Mouse (Mus musculus) ZHBTc4 (cell line): ENCODE measurements at regions not wholly inside any gene's neighbourhood (a gene's known extent, or its start where the extent isn't known, plus 50 kb on each side); places are given as distances from the start of the nearest gene placed in this dataset.

Experiments
- DNase-seq: peaks from one replicate; pipeline ENCODE4 v3.0.0-alpha.2; 2011; ENCODE audit warnings: low read depth, low spot score

DNA sequence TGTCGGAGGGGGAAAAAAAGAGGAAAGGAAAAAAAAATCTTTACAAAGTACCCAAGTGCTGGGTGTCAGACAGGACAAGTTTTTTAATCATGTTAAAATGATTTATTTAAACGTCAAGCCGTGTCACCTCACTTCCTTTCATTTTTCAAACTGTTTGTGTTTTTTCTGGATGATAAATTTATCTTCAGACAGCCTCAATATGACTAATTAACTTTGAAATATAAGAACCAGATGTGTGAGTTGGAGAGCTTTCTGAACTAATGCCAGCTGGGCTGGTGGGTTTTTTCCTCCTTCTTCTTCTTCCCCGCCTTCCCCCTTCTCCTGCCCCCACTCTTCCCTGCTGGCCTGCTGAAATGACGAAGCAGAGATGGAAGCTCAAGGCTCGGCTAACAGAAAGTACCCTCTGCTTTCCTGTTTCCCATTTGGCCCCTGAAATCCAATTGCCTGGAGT is 171.7 kb upstream of the Zfp703 start:
- no peak for DNase-seq

DNA sequence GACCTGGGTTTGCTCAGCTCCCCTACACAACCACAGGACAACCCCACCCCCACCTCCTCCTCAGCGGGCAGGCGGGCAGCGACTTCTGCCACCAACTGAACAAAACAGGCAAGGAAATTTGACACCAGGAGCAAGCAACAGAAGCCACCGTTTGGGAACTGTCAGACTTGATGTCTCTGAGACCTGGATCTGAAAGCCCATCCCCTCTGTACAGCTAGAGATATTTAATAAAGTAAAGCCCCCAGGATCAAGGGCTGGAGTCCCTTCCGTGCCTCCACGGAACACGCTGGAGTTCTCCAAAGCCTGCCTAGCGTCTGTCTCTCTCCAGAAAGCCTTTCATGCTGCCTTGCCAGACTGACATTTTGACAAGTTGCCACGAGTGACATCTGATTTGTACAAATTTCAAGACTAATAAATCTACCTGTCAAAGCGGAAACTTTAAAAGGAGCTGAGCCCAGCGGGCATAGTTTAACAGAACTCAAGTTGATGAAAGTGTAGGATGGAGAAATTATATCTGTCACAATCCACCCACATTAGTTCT is 168.9 kb upstream of the Zfp703 start:
- DNase-seq, result no peak

DNA sequence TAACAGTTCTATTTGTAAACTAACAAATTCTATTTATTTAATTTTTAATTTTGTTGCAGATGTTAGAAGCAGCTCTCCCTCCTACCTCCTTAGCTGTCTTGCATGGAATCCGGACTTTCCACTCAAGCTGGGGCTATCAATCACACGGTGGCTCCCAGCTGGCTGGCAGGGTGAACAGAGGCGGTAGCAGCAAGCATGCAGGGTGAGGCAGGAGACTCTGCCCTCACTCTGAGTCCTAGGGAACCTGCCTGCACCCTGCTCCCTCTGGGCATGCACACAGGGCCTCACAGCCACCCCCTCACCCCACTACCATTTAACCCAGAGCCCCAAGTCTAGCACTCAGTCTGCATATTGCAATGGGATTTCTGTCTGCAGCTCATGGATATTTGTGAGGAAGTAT is 168.4 kb upstream of the Zfp703 start:
- no peak for DNase-seq

DNA sequence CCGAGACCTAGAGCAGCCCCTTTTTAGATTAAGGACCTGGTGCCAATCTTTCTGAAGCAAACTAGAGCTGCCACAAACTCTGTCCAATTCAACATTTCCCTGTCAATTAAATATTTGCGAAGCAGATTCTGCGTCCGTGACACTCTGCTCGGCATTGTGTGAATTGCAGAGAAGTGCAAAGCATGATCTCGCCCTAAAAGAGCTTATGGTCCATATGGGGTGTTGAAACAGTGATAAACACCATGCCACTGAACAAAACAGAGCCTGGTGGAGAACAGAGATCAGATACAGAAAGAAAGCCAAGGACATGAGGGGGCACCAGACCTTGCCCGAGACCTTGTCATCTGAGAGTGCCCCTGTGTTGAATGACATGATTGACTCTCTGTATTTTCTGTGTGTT is 167.2 kb upstream of the Zfp703 start:
- DNase-seq, result no peak

DNA sequence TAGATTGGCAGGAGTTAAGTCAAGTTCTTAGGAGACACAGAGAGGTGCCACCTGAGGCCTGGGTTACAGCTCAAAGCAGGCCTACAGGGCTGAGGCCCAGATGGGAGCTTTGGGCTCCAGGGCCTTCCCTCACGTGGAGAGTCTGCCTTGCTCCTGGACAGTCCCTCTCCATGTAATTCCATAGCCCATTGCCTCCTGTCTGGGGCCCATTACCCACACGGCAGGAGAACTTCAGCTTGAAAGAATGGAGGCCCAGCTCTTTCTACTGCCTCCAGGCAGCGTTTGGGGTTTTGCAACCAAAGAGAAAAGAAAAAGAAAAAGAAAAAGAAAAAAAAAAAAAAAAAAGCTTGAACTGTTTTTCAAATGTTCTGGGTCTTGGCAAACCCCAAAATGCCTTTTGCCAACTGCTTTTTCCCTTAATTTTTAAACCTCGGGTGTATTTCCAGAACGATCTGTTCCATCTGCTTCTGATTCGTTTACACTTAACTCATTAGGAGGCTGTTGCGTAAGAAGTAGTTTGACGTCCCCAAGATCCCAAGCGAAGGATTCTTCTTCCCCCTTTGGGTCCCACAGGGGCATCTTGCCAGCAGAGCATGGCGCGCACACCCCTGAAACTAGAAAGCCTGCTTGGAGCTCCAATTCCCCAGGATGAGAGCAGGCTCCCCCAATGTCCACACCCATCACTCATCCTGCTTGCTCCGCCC is 165.4 kb upstream of the Zfp703 start:
- no peak for DNase-seq

DNA sequence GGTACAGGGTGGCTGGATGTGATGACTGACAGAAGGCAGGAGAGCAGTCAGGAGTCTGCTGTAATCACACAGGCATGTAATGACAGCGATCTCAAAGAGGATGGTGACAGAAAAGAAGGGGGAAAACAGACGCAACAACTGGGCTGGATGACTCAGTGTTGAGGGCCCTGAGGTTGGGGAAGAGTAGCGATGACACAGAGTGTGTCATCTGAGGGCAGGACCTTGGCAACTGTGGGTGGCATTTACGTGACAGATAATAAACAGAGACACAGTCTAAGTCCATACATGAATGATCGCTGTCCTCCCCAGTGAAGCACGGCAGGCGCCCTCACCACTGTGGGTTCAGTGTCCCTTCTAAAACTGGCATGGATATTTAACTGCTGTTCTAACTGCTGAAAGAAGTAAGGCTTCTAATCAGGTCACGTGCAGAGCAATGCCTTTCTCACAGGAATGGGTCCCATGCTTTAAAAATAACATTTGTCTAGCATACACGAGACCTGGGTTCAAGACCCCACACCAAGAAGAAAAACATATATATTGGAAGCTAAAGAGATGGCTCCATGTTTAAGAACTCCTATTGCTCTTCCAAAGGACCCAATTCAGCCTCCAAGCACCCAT is 163.8 kb upstream of the Zfp703 start:
- no peak for DNase-seq

DNA sequence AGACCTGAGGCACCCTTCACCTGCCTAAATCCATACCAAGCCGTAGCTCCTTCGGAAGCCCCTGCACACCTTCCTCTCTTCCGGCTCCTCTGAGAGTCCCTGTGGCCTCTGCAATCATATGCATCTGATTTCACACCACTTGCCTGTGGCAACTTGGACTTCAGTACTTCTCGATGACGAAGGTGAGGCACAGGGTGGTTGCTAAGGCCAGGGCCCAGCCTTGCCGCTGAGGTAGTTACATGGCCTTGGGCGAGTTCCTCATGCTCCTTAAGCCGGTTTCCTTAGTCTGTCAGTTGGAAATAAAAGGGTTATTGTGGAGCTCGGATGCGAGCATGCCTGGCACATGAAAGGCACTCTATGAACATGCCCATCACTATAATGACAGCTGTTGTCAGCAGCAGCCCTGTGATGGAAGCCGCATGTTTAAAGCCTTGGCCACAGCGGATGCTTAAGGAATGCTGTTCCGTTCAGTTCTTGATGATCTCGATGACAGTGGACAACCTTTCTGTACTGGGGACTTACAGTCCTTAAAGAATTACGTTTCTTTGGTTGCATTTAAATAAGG is 162.0 kb upstream of the Zfp703 start:
- no peak for DNase-seq

DNA sequence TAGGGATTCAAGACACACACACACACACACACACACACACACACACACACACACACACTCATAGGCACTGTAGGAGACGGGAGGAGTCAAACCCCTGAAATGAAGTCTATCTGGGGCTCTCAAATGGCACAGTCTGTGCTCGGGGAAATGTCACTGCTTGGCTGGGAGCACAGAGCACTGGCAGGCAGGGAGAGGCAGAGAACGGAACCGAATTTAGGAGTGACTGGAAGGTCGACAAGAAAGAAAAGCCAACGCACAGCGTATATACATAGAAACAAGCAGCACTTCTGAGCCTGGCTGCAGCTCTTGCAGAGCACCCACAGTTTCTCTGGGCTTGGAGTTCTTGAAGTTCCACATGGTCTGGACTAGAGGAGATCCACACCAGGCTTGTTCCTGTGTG is 160.1 kb upstream of the Zfp703 start:
- no peak for DNase-seq

DNA sequence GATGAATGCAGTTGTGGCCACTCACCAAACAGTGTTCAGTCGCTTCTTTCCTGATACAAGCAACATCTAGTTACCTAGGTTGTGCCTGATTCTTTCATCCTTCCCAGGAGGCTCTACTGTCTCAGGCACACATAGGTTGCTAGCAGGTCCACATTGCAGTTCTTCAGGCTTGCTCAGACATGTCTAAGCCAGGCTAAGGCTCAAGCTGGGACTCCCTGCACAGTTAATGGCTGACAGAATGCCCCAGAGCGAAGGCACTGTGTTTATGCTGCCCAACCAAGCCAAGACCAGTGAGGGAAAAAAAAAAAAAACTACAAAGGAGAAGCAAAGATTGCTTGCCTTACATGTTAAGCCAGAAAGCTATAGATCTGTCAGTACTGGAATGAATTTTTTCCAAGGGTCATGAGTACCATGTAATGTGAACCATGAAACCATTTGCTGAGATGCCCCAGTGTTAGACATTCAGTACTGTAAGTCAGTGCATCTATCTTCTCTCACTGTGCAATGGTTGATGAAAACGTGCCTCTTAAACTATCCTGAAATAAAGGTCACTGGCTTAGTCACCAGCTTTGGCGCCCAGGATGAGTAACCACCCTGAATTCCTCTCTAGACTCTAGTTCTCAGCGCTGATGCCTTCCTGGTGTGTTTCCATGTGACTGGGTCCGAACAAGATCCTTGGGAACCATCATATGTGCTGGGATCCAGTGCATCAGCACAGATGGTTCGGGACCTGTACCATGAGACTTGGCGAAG is 152.8 kb upstream of the Zfp703 start:
- DNase-seq, result no peak

DNA sequence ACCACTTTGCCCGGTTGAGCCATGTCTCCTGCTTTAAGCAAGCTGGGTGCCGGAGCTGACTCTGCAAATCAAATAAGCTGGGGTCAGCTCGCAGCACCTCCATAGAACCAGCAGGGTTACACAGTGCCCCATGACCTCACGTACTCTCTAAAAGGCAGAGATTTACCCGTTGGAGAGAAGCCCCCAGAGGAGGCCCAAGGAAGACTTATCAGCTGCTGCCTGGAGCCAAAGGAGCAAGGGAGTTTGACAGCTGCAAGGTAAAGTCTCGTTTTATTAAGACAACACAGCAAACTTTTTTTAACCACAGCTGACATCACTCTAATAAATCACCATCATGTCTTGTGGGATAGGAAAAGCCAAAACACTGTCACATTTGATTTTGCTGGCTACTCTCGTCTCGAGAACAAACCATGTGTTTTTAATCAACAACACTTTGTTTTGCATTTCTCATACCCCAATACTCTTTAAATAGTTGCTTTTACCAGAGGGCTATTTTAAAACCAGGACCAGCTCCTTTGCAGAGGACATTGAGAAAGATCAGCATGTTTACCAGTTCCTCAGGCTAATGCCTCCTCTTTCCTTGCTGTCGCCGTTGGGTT is 148.7 kb upstream of the Zfp703 start:
- no peak for DNase-seq

DNA sequence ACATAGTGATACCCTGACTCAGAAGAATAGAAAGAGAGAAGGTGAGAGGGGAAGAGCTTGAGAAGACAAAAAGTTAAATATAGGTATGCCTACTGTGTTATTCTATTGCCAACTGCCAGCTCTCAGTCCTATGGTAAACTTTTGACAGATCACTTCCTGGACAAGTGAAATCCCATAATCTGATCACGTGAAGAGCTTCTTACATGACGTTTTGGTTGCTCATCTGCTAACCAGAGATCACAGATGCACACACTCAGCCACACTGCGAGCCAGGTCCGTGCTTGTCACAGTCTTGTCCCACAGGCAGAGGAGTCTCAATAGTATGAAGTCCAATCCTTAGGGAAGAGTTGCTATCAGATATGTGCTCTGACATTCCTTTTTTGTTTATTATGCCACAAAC is 147.8 kb upstream of the Zfp703 start:
- no peak for DNase-seq

DNA sequence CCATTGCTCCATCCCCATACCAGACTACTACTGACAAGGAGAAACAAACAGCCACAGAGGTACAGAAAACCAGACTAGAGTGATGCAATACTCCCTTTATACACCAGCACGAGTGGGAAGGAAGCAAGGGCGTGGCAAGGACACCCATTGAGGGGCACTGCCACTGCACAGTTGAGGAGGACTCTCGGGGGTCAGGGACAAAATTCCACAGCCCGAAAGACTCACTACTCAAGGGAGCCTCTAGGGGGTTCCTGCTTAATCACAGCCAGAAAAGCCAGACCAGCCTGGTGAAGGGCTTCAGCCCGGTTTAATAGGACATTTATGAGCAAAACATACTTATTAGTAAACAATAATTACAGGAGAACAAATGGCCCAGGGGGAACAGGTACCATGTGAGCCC is 146.0 kb upstream of the Zfp703 start:
- DNase-seq, result no peak

DNA sequence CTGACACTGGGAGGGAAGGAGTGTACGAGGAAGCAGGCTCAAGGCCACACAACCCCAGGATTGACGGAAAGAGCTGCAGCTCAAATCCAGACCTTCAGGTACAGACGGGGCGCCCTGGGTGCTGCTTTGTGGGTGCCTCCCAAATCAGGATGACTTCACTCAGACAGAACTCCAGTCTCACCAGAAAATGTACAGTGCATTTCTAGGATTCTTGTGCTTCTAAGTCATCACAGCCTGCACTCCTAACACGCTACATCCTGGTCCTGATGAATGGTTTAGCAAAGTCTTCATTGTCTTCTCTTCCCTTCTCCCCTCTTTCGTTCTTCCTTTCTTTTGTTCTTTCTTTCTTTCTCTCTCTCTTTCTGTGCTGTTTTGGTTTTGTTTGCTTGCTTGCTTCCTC is 145.3 kb upstream of the Zfp703 start:
- no peak for DNase-seq

DNA sequence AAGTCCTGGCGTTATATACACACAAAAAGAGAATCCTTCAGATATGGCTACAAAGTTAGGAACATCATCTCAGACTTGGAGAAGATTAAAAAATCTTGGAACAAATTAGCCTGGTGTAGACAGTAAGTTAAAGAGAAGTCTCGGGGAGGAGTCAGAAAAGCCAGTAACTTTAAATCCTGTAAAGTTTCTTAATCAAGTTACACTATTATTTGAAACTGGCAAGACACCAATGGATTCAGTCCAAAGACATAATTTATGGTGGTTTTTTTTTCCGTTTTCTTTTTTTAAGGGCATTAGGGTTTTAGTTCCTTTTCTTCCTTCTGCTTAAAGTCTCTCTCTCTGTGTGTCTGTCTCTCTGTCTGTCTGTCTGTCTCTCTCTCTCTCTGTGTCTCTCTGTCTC is 144.6 kb upstream of the Zfp703 start:
- no peak for DNase-seq

DNA sequence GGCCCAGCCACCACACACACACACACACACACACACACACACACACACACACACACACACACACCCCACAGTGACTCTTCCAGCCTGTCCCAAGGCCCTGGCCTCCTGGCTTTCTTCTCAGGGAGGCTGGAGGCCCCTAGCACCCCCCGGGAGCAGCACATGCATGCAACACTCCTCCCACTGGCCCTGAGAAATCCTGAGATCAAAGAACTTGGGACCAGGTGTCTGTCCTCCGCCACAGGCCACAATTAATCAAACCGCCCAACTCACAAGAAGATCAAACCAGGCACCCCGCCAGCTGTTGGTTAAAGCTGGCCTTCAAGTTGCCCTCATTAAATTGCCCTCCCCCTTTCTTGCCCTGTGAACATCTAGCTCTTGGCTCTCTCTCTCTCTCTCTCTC is 143.8 kb upstream of the Zfp703 start:
- peak; percentile 84 for DNase-seq

DNA sequence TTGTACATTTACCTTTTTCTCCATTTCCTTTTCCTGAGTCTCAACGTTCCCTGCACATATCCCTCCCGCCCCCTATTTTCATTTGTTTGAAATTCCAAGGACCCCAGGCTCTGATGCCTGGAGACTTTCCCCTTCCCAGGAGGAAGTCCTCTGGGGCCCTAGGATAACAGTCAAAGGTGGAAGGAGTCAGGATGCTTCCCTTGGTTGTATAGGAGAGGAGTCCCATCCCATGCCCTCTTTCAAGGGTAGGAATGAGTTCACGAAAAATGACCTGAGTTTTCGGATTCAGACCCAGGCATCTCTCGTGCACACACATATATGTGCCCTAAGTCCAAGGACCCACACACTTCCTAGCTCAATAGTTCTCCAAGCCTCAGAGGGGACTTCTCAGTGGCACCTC is 143.3 kb upstream of the Zfp703 start:
- no peak for DNase-seq

DNA sequence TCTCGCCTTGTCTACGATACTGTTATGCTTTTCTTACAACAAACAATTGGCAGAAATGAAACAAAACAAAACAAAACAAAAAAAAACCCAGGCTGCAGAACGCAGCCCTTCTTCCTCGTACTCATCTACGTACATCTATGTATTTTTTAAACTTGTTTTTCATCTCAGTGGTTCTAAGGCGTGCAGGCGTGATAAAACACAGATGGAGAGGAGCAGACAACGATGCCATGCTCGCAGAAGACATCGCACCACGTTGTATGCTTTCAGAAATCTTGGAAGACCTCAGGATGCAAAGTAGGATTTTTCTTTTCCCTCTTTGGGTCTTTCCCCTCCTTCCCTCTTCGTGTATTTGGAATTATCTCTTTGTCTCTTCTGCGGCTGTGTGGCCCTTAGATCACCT is 142.5 kb upstream of the Zfp703 start:
- no peak for DNase-seq

DNA sequence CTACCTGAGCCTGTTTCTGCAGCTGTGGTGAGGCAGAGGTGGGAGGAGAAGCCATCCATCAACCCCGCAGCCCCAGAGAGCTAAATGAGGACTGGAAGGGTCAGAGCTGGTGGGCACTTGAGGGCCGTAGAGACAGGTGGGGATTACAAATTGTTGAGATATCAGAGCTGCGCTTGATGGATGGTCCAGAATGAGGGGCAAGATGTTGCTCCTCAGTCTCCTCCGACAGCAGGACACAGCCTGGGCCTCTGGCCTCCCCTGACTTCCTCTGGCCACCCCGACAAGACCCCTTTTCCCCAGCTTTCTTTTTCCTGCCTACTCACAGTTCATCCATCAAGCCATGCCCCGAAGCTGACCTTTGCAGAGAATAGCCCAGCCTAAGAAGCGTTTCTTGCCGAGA is 142.0 kb upstream of the Zfp703 start:
- no peak for DNase-seq

DNA sequence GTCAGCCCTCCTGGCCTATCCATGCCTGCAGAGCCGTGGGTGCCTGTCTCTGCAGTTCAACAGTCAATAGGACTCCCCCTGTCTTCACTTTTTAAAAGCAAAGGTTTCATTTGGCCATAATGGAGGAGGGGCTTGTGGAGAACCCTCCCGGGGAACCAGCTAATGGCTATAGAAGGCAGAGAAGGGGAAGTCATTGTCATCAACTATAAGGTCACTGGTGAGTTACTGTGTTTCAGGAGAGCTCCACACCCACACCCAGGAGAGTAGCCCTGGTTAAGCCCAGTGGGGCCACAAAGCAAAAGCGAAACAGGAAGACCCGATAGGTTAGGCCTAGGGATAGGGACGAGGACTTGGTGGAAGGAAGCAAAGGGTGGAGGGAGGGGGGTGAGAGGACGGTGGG is 141.5 kb upstream of the Zfp703 start:
- no peak for DNase-seq

DNA sequence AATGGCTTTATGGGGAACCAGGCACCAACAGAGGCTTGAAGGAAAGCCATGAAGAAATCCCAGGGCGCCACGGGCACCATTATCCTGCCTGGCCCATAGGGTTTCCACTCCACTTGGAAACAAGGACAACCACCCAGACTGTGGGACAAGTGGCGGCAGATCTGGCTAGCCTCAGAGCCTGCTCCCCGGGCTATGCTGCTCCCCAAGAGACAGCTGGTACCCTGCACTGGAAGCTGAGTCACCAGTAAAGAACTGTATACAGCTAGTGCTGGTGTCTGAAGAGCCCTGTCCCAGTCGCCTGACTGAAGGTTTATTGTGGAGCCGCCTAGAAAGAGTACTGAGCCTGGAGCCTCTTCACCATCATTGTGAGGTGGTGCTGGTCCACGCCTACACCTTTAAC is 140.6 kb upstream of the Zfp703 start:
- no peak for DNase-seq

DNA sequence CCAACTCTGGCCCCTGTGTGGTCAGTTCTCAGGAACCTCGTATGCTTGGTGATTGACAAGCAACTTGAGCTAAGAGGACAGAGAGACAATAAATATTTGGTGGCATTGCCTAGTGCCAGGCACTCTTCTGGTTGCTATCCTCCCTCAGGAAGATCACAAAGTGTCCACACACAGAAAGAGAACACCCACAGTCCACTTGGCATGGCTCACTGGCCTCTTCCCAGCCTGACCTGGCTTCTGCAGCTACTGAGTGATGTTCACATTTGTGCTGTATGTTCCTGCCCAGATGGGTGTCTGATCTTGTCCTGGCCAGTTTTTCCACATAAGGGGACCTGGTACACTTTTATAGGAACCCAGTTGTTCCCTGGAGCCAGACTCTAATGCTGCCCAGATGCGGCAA is 136.8 kb upstream of the Zfp703 start:
- DNase-seq, result no peak
